Mouse (Mus musculus) left cerebral cortex, postnatal 4 days (tissue): ENCODE measurements around the gene Ppox. TPM values are rescaled to one million over a fixed set of nuclear protein-coding genes. Genes with fewer than 3 reads are reported as not detected.
A peak's percentile ranks its signal among the peaks of the same experiment; 100 is the strongest.
"Not testable (repeated sequence)": the region's sequence is repeated elsewhere in the genome, so short reads cannot be mapped to it uniquely, and the experiment has no call there.

Experiments
- DNase-seq: peaks from one replicate; pipeline ENCODE4 v3.0.0-alpha.2; 2022
- intact Hi-C: fragments of 180-260 bp; cut with DNase I; formaldehyde crosslinking; loops from one replicate; pipeline ENCODE4 v1.15.1; 2025
- total RNA-seq, 2 experiments: library from RNA; stranded (reverse); gene quantifications; 2 replicates each; pipeline ENCODE4 v1.2.3; 2021

The Ppox gene
- total RNA-seq, 2 experiments from 2014 or later, result 19.6 to 25.4 TPM

GRCm38 (mm10) chr1:171246709-171247452, 34.1 kb downstream of the Ppox start:
- peak; percentile 98 for DNase-seq
- intact Hi-C loops, result no loop called here

GRCm38 (mm10) chr1:171245353-171245752, 35.6 kb downstream of the Ppox start:
- intact Hi-C loops, result no loop called here

DNA sequence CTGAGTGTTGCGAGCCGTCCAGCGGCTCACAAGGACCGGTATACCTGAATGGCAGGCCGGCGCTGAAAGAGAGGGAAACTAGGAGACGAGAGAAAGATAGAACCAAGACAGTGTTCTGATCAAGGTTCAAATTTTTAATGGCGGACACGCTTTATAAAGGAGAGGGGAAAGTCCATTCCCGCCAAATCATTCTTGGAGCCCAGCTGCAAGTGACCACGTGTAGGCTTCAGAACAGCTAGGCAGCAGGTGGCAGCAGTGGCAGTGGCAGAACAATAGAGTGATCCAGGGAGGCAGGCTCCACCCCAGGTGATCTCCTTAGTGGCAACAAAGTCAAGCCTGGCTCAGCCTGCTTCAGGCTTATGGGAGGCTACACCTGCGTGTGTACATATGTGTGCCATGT, 39.0 kb downstream of the Ppox start:
- intact Hi-C loops, DNase-seq: not testable (repeated sequence)

More at GRCm38 (mm10) chr1:171245353-171245752, 35.6 kb downstream of the Ppox start:
- no peak for DNase-seq

DNA sequence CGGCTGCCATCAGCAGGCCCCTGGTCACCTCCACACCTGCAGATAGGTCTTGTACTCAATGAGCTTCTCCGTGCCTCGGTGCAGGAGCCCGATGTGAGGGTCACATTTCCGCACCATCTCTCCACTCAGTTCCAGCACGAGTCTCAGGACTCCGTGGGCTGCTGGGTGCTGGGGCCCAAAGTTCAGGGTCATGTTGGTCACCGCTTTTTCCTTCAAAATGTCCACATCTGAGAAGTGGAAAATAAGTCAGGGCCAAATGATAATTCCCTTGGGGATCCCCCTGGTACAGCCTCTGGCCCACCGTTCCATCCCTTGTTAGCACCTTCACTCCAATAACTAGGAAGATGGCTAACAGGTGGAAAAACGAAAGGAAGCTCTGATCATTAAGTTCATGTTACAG, 40.1 kb downstream of the Ppox start:
- intact Hi-C loops, result no loop called here
- no peak for DNase-seq

- no peak for DNase-seq
- intact Hi-C loops, result no loop called here
These were observed 40.8 kb downstream of the Ppox start for GRCm38 (mm10) chr1:171239992-171240744.

DNA sequence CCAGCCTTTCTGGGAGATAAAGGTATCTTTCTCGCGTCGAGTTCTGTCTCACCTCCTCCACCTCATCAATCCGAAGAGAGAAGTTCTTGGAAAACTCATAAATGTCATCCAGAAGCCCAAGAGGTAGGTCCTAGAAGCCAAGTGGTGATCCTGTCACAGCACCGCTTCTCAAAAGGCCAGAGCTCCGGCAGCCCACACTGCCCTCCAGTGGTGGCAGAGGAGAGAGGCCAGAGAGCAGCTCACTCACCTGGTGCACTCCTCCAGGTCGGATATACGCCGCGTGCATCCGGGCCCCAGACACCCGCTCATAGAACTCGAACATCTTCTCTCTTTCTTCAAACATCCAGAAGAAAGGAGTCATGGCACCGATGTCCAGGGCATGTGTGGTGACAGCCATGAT, 42.5 kb downstream of the Ppox start:
- peak; percentile 48 for DNase-seq
- intact Hi-C loops, result no loop called here

DNA sequence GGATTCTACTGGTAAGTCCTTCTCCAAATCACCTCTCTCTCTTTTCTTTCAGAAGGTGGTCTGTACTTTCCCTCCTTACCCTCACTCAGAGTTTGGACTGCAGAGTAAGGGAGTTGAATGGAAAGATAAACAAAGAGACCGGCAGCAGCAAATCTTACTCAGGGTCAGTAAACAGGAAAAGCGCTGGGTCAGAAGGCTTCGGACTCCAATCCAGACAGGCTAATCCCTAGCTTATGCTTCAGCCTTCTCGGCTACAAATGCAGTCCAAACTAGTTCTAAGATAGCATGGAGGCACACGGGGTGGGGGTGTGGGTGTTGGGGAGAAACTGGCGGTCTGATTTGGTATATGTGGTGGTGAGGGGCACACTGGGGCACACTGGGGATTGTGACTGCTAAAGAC, 43.5 kb downstream of the Ppox start:
- intact Hi-C loops, result no loop called here
- no peak for DNase-seq

DNA sequence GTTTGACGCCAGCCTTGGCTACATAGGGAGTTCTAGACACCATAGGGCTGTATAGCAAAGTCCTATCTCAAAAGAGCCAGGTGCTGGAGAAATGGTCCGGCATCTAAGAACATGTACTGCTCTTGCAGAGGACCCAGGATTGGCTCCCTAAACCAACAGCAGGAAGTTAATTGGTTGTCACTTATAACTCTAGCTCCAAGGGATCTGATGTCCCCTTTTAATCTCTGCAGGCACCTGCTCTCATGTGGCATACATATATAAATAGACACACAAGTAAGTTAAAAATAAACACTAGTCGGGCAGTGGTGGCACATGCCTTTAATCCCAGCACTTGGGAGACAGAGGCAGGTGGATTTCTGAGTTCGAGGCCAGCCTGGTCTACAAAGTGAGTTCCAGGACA, 45.2 kb downstream of the Ppox start:
- intact Hi-C loops, result no loop called here

GRCm38 (mm10) chr1:171234538-171234937, 46.4 kb downstream of the Ppox start:
- DNase-seq, result no peak
- intact Hi-C loops, result no loop called here

More for the DNA sequence above, 45.2 kb downstream of the Ppox start:
- no peak for DNase-seq

DNA sequence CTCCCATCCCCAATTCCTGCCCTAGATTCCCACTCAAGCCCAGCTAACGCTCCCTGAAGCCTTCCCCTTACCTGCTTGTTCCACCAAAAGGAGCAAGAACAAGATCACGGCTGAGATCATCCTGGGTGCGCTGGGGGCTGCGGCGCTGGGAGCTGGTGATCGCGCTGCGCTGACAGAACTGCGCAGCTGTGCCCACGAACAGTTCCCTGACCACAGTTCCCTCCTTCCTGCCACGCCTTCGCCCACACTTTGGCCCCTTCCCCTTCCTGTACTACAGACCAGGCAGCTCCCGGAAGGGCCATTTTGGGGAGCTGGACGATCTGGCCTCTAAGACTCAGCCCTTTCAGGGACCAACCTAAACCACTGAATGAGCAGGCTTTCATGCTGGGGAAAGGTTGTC, 46.9 kb downstream of the Ppox start, which contains the start of gene Fcer1g:
Gene Fcer1g, minus strand, starts transcription at position 240 of the 400 bp plus-strand sequence.
- no peak for DNase-seq
- intact Hi-C loops, result no loop called here

DNA sequence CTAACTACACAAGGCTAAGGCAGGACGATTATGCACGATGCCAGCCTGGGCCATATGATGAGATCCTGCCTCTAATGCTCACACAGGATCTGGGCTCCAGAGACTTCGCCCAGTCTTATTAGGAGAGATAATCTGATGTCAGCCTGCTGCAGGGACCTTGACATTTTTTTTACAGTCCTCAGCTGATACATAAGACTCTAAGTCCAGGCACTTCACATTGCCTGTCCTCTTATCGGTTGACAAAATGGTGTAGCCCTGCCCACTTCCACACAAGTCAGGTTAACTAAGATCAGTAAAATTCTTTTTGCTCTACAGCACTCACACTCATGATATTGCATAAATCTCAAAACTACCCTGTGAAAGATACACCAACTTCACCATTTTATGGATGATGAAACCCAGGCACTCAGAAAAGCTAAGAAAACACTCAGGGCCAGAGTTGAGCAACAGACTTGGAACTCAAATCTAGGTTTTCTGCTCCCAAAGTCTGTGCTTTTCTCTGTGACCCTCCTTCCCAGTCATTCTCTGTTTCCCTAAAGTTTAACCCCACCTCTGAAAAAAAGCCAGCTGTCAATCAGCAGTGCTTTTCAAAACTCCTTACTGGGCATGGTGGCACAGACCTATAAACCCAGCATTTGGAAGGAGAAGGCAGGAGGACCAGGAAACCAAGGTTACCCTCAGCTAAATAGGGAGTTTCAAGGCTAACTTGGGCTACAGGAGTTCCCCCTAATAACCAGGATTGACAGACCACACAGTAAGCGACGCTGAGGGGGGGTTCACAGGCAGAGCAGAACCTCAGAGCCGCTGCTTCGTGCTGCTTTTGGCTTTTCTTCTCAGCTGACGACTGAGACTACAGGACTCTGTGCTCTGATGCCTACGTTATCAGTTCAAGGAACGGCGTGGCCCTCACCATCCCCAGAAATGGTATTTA, 47.9 kb downstream of the Ppox start:
- intact Hi-C loops, result no loop called here
- DNase-seq, result no peak

GRCm38 (mm10) chr1:171232348-171232747, 48.6 kb downstream of the Ppox start:
- intact Hi-C loops, result no loop called here
- DNase-seq, result no peak

- no peak for DNase-seq
- intact Hi-C loops, result no loop called here
These were observed 49.1 kb downstream of the Ppox start for GRCm38 (mm10) chr1:171231844-171232243.

- DNase-seq, result no peak
- intact Hi-C loops, result no loop called here
These were observed 50.8 kb downstream of the Ppox start for GRCm38 (mm10) chr1:171230215-171230614.

DNA sequence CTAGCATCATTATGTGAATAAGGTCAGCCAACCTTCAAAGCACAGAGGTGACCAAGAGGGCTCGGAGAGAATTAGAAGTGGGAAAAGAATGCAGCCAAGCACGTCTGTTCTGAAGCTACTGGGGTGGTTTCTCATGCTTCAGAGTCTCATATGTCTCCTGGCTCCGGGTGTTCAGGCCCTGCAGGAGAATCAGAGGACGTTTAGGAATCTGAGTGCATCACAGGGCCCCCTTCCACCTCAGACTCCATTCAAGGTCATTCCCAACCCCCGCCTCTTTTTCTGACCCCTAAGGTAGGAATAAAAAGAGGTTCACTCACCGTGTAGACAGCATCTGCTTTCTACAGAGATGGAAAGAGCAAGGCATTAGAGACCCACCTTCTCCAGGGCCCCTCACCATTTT, 51.2 kb downstream of the Ppox start:
- no peak for DNase-seq
- intact Hi-C loops, result loop anchor here (2.0 kb wide), 1 partner anchor 27 kb away; no protein-coding TSS in a partner anchor

DNA sequence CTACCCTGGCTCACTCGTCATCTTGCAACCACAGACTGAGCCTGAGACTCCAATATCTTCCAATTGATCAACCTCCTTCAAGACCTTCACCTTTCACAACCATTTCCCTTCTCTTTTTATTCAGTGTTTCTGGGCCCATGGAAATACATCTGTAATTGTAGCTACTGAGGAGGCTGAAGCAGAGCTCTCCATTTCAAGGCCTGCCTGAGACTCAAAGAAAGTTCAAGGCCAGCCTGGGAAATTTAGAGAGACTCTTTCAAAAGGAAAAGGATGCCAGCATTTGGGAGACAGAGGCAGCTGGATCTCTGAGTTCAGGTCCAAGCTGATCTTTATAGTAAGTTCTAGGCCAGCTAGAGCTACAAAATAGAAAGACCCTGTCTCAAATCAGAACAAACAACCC, 53.1 kb downstream of the Ppox start:
- DNase-seq, result no peak
- intact Hi-C loops, result loop anchor here (2.0 kb wide), 1 partner anchor 29 kb away; no protein-coding TSS in a partner anchor

DNA sequence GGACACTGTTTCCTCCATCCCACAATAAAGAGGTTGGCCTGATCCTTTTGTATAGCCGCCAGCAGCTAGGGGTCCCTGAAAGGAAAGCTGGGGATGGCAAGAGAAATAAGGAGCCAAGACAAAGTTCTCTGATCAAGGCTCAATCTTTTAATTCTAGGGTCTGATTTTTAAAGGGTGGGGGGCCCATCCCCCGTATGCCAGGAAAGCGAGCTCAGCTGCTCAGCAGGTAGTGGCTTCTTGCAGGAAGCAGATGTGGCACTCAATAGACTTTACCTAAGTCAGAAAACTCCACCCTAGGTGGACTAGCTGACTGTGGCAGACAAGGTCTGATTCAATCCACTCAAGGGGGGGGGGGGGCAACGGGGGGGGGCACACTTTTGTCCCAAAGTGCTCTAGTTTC, 54.2 kb downstream of the Ppox start:
- intact Hi-C loops, result no loop called here
- no peak for DNase-seq
